Mouse (Mus musculus) limb, embryonic 12.5 days (tissue): ENCODE data around the gene Usp24. TPM values are rescaled to one million over a fixed set of nuclear protein-coding genes. Genes with fewer than 3 reads are reported as not detected.

ENCODE experiments used
- ATAC-seq: fragments of 200-750 bp; cut with Nextera tagmentation; 2 replicates; pipeline ENCODE4 v1.8.0; 2017; ENCODE audit warnings: low read depth, moderate TSS enrichment; ENCODE audit not compliant: insufficient number of reproducible peaks, insufficient read depth, low FRiP score, low TSS enrichment
- H3K27ac ChIP-seq: fragments of 300-500 bp; sonication (generic); 2 replicates; pipeline ENCODE4 v1.5.1; 2016; ENCODE audit warnings: mild to moderate bottlenecking, moderate library complexity
- H3K27me3 ChIP-seq: fragments of 300-500 bp; sonication (generic); 2 replicates; pipeline ENCODE4 v1.6.1; 2016; ENCODE audit warnings: mild to moderate bottlenecking, moderate library complexity
- H3K36me3 ChIP-seq: fragments of 300-500 bp; sonication (generic); 2 replicates; pipeline ENCODE4 v1.6.1; 2016; ENCODE audit warnings: mild to moderate bottlenecking, moderate library complexity
- H3K4me1 ChIP-seq: fragments of 300-500 bp; sonication (generic); replicated peaks from 2 replicates; pipeline ENCODE4 v1.6.1; 2016
- H3K4me2 ChIP-seq: fragments of 300-500 bp; sonication (generic); 2 replicates; pipeline ENCODE4 v1.6.1; 2016; ENCODE audit warnings: mild to moderate bottlenecking, moderate library complexity
- H3K4me3 ChIP-seq: fragments of 300-500 bp; sonication (generic); replicated peaks from 2 replicates; pipeline ENCODE4 v1.5.1; 2016; ENCODE audit warnings: mild to moderate bottlenecking
- H3K9ac ChIP-seq: fragments of 300-500 bp; sonication (generic); replicated peaks from 2 replicates; pipeline ENCODE4 v1.6.1; 2016; ENCODE audit warnings: mild to moderate bottlenecking, moderate library complexity
- H3K9me3 ChIP-seq: fragments of 300-500 bp; sonication (generic); 2 replicates; pipeline ENCODE4 v1.6.1; 2016; ENCODE audit warnings: mild to moderate bottlenecking, moderate library complexity
- WGBS: fragments of 180-500 bp; shearing (Covaris S2); methylation state at CpG from one replicate; pipeline ENCODE4 v1.1.7; 2016; 5-methylcytosine and 5-hydroxymethylcytosine counted together
- polyA plus RNA-seq: library from polyadenylated mRNA; unstranded; fragments of >200 nt; fragmentation: Nextera tagmentation; extraction: Ambion mirVana; gene quantifications from 2 replicates; pipeline ENCODE4 v1.2.1, GENCODE M21; 2016

Gene Usp24
- 11.2 and 12.4 TPM in 2 replicates for polyA plus RNA-seq

- ATAC-seq = peak; percentile 83
- H3K4me1 ChIP-seq = peaks cover 32% of the 10 kb centered on the region
These were observed at the start of gene Usp24 for GRCm38 (mm10) chr4:106315921-106316350. Usp24 (plus strand) TSS chr4:106316213.

GRCm38 (mm10) chr4:106276937-106277336 is 39.1 kb upstream of the Usp24 start:
- Histone ChIP-seq H3K4me3 (no peak overlapping the region), H3K4me2 (no peak overlapping the region), H3K9ac (no peak overlapping the region), H3K4me1 (peaks cover 9% of the 10 kb centered on the region), H3K9me3 (peaks cover 6% of the 10 kb centered on the region; the same call in 1 of the 2 replicates), H3K27ac (no peak overlapping the region), H3K36me3 (no peaks in the 10 kb centered on the region), H3K27me3 (no peaks in the 10 kb centered on the region)
- ATAC-seq = no peak
- 56% methylated on average over 2 of the region's 2 CpGs for WGBS

More at GRCm38 (mm10) chr4:106315921-106316350, at the start of gene Usp24:
- Histone ChIP-seq H3K36me3 (no peaks in the 10 kb centered on the region), H3K27me3 (no peaks in the 10 kb centered on the region), H3K4me2 (peak within 1 kb of the TSS; percentile 70), H3K4me3 (peak within 1 kb of the TSS; percentile 92), H3K27ac (peak within 1 kb of the TSS; percentile 95), H3K9ac (peak within 1 kb of the TSS; percentile 97), H3K9me3 (no peaks in the 10 kb centered on the region)
- WGBS = 2% methylated on average over 54 of the region's 60 CpGs

- ATAC-seq = no peak
- Histone ChIP-seq H3K9me3 (no peaks in the 10 kb centered on the region), H3K27me3 (no peaks in the 10 kb centered on the region), H3K27ac (no peak overlapping the region), H3K9ac (no peak overlapping the region), H3K4me1 (peaks cover 16% of the 10 kb centered on the region), H3K4me2 (no peak overlapping the region), H3K4me3 (no peak overlapping the region), H3K36me3 (no peaks in the 10 kb centered on the region)
- WGBS = 19% methylated on average over 4 of the region's 4 CpGs
These were observed 36.8 kb upstream of the Usp24 start for GRCm38 (mm10) chr4:106279177-106279576.

- Histone ChIP-seq H3K4me3 (no peak overlapping the region), H3K4me1 (peaks cover 16% of the 10 kb centered on the region), H3K9me3 (no peaks in the 10 kb centered on the region), H3K9ac (no peak overlapping the region), H3K27ac (peak overlapping the region; percentile 62), H3K36me3 (no peaks in the 10 kb centered on the region), H3K4me2 (peak overlapping the region; percentile 13), H3K27me3 (no peaks in the 10 kb centered on the region)
- WGBS = 51% methylated on average over 2 of the region's 2 CpGs
- ATAC-seq = no peak
These were observed 34.9 kb upstream of the Usp24 start for GRCm38 (mm10) chr4:106281128-106281491.

- peak; percentile 68 for ATAC-seq
- Histone ChIP-seq H3K4me3 (no peak overlapping the region), H3K9me3 (no peaks in the 10 kb centered on the region), H3K36me3 (no peaks in the 10 kb centered on the region), H3K4me1 (peaks cover 16% of the 10 kb centered on the region), H3K9ac (no peak overlapping the region), H3K4me2 (peak overlapping the region; percentile 13), H3K27me3 (no peaks in the 10 kb centered on the region), H3K27ac (peak overlapping the region; percentile 62)
- WGBS = 36% methylated on average over 8 of the region's 8 CpGs
These were observed 34.4 kb upstream of the Usp24 start for GRCm38 (mm10) chr4:106281492-106282122.

GRCm38 (mm10) chr4:106282123-106282510 is 33.9 kb upstream of the Usp24 start:
- Histone ChIP-seq H3K4me1 (peaks cover 16% of the 10 kb centered on the region), H3K9me3 (no peaks in the 10 kb centered on the region), H3K4me3 (no peak overlapping the region), H3K4me2 (0 out of 2 replicates have a peak overlapping the region, but pooled peaks have one; percentile 13), H3K36me3 (no peaks in the 10 kb centered on the region), H3K9ac (no peak overlapping the region), H3K27me3 (no peaks in the 10 kb centered on the region), H3K27ac (peak overlapping the region; percentile 32)
- ATAC-seq = no peak
- WGBS = 74% methylated on average over 3 of the region's 3 CpGs

- Histone ChIP-seq H3K4me1 (peaks cover 4% of the 10 kb centered on the region; the same call in 1 of the 2 replicates), H3K9me3 (no peaks in the 10 kb centered on the region), H3K4me3 (no peak overlapping the region), H3K27ac (no peak overlapping the region), H3K9ac (no peak overlapping the region), H3K36me3 (no peaks in the 10 kb centered on the region), H3K27me3 (no peaks in the 10 kb centered on the region), H3K4me2 (no peak overlapping the region)
- ATAC-seq = no peak
- WGBS = 84% methylated on average over 4 of the region's 4 CpGs
These were observed 28.9 kb upstream of the Usp24 start for GRCm38 (mm10) chr4:106286958-106287743.

GRCm38 (mm10) chr4:106290201-106290600 is 25.8 kb upstream of the Usp24 start:
- Histone ChIP-seq H3K27me3 (no peaks in the 10 kb centered on the region), H3K27ac (no peak overlapping the region), H3K4me2 (no peak overlapping the region), H3K9ac (no peak overlapping the region), H3K36me3 (no peaks in the 10 kb centered on the region), H3K4me1 (peaks cover 3% of the 10 kb centered on the region; the same call in 1 of the 2 replicates), H3K4me3 (no peak overlapping the region), H3K9me3 (no peaks in the 10 kb centered on the region)
- 89% methylated on average over 2 of the region's 2 CpGs for WGBS
- ATAC-seq = no peak

GRCm38 (mm10) chr4:106292823-106293222 is 23.2 kb upstream of the Usp24 start:
- Histone ChIP-seq H3K4me3 (no peak overlapping the region), H3K4me2 (no peak overlapping the region), H3K4me1 (peaks cover 11% of the 10 kb centered on the region), H3K36me3 (no peaks in the 10 kb centered on the region), H3K9me3 (0 out of 2 replicates have a peak, but pooled peaks cover 4% of the 10 kb centered on the region), H3K27me3 (no peaks in the 10 kb centered on the region), H3K27ac (no peak overlapping the region), H3K9ac (no peak overlapping the region)
- no peak for ATAC-seq
- 90% methylated on average over 4 of the region's 4 CpGs for WGBS

- Histone ChIP-seq H3K27ac (no peak overlapping the region), H3K4me2 (no peak overlapping the region), H3K36me3 (no peaks in the 10 kb centered on the region), H3K27me3 (no peaks in the 10 kb centered on the region), H3K9ac (no peak overlapping the region), H3K9me3 (0 out of 2 replicates have a peak, but pooled peaks cover 4% of the 10 kb centered on the region), H3K4me1 (peaks cover 11% of the 10 kb centered on the region), H3K4me3 (no peak overlapping the region)
- ATAC-seq = no peak
- WGBS = 81% methylated on average over 6 of the region's 6 CpGs
These were observed 22.5 kb upstream of the Usp24 start for GRCm38 (mm10) chr4:106293378-106294090.

GRCm38 (mm10) chr4:106295696-106296095 is 20.3 kb upstream of the Usp24 start:
- Histone ChIP-seq H3K9me3 (0 out of 2 replicates have a peak, but pooled peaks cover 4% of the 10 kb centered on the region), H3K4me2 (no peak overlapping the region), H3K27me3 (no peaks in the 10 kb centered on the region), H3K36me3 (no peaks in the 10 kb centered on the region), H3K4me3 (no peak overlapping the region), H3K9ac (no peak overlapping the region), H3K4me1 (peaks cover 11% of the 10 kb centered on the region), H3K27ac (no peak overlapping the region)
- WGBS = 45% methylated on average over 4 of the region's 4 CpGs
- no peak for ATAC-seq
